Mouse (Mus musculus): ENCODE measurements at regions not wholly inside any gene's neighbourhood (a gene's known extent, or its start where the extent isn't known, plus 50 kb on each side); places are given as distances from the start of the nearest gene placed in this dataset.

- DNase-seq (ENCODE audit: low spot score), result no peak
Observed at GRCm38 (mm10) chr7:71873817-71874216, 432.6 kb downstream of the Mctp2 start.

DNA sequence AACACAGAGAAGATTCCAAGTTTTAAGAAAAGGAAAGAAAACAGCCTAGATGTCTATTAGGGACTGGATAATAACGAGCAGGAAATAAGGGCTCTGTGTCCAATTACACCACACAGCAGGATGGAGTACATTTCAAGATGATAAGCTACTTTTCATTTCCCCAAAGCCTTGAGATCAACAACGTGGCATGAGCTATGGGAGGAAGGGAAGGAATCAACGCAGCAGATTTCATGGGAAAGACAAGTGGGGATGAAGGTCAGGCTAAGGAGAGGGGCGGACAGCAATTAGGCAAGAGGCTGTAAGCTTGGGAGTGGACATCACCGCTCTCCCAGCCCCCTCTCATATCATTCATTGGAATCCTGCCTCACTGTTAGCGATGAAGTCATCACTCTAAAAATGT lies 433.5 kb downstream of the Mctp2 start:
- no peak for DNase-seq (ENCODE audit: low spot score)

GRCm38 (mm10) chr7:71867090-71867489 lies 439.3 kb downstream of the Mctp2 start:
- peak; percentile 63 for DNase-seq (ENCODE audit: low spot score)

DNA sequence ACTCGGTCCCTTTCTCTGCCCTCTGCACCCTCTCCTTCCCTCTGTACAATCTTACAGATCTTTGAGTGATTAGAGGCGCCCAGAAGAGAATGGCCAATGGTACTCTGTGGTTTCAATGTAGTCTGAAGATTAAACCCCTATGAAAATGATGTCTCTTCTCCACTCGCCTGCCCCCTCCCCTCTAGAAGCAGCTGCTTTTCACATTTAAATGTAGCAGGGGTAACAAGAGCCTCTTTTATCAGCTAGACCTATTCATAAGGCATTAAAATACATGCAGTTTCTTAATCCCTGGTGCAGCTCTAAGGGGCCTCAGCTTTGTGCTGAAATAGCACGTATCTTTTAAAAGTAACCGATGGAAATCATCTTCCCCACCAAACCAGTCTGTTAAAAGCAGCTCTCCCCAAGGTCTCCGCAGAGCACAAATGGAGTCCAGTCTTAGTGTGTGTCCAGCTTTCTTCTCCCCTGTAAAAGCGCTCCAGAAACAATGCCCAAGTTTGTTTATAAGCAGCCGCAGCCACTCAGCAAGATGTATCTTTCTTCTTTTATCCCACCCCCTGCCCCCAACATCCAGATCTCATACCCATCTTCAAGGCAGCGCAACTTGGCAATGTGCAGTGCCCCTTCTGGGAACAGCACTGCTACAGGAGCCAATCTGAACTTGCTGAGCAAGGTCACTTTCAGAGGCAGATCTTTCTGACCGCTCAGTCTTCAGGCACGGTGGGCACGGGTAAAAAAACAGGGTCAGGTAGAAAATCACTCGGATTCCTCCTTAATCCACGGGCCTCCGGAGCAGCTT lies 440.8 kb downstream of the Mctp2 start:
- no peak for DNase-seq (ENCODE audit: low spot score)

DNA sequence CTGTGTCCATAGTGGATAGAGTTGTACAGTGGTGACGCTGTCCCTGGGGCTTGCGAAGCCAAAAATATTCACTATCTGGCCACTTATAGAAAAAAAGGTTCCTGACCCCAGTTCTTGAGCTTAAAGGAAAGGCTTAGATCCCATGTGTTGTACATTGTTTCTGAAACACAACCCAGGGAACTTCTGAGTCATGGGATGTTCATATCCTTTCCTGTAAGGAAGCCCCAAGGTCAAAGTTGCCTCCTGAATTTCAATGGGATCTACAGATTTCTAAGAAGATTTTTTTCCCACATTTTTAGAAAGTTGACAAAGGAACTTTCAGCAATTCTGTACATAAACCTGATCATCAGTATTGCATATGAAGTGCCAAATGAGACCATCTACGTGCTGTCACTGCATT lies 453.5 kb downstream of the Mctp2 start:
- no peak for DNase-seq (ENCODE audit: low spot score)

- no peak for DNase-seq (ENCODE audit: low spot score)
Observed at GRCm38 (mm10) chr7:71849174-71849573, 457.2 kb downstream of the Mctp2 start.

- DNase-seq (ENCODE audit: low spot score), result no peak
Observed at GRCm38 (mm10) chr7:71837845-71838244, 468.6 kb downstream of the Mctp2 start.

DNA sequence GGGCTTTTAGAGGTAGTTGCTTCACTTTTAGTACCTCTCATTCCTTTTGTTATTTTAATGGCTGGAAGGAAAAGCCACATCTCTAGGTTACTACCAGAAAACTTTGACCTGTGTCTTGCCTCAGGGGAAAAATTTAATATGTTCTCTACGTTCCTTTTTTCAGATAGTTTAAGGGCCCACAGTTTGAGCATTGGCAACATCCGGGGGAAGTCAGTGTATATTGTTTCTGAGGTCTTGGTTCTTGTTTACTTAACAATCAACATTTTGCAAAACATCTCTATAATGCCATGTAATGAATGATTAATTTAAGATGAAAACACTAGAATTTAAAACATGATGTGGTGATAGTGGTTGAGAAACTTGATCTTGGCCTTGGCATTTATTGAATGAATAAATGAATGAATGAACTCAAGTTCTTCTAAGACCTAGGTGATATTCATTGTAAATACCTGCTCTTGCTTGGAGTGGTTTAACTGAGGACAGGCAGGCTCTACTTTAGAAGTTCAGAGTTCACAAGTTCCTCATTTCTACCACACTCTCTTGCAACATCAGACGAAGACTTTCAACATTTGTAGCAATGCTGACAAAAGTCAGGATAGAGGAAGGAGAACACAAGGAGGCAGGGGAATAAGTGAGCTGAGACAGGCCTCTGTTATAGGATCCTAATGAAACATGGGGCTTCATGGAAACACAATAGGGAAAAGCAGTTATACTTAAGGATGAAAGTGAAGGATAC lies 474.4 kb downstream of the Mctp2 start:
- no peak for DNase-seq (ENCODE audit: low spot score)

DNA sequence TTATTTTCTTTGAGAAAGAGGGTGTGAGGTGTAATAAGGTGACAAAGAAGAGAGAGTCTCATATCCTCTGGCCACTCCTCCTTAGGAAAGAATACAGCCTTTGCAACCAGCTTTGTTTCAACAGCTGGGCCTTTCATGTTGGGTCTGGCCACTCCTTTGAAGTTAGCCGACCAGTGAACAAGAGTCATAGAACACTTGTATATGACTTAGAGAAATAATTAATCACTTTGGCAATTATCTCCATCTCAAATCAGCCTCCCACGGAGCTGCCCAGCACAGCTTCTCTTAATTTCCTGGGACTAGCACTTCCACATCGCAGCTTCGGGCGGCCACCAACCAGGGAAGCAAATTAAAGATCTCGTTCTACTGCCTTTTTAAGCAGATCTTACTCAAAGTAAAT lies 476.8 kb downstream of the Mctp2 start:
- no peak for DNase-seq (ENCODE audit: low spot score)

DNA sequence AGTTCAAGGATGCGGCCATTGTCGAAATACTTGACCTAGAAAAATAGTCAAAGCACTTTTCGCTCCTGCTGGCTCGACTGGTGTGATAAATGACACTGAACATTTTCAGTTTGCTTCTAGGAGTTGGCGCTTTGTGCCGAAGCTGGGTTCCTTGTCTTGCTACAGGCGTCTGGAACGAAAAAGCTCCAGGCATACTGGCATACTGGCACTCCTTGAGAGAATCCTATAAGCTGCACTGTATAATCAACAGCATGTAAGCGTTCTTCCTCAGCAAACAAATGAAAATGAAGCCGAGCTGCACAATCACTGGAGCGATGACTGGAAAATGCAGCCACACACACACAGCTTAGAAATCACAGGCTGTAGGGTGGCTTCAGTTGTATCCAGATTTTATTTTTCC lies 464.9 kb upstream of the Gm10295 start:
- DNase-seq (ENCODE audit: low spot score), result no peak

DNA sequence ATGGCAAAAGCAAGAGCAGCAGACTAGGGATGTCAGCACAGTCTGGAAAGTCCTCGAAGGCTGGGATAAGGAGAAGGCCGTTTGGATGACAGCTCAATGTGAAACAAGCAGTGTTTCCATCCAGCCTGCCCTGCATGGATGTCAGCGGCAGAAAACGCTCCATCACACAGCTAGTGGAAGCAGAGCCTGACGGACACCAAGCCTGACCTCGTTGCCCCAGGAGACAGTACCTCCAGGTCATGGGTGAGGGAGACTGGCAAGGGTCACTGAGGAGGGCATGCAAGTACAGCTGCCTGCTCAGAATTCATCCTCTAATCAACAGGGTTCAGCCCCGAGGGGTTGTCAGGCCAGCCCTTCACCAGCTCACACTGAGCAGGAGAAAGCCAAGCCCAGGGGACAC lies 442.9 kb upstream of the Gm10295 start:
- no peak for DNase-seq (ENCODE audit: low spot score)

DNA sequence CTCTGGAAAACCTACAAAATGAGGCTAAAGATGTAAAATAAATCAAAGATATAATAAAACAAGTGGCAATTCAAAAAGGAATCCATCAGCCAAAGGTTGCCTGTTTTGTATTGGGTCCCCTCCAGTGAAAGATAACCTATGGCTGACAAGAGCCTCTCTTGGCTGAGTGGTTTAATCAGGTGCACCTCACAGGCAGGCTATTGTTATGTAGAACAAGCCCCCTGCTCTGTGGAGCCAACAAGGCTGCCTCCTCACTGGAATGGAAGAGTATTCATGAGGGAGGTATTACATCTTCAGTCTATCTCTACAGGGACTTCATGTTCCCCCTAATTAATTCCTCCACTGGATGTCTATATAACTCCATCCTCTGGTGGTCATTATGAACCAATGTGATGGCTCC lies 437.1 kb upstream of the Gm10295 start:
- no peak for DNase-seq (ENCODE audit: low spot score)

DNA sequence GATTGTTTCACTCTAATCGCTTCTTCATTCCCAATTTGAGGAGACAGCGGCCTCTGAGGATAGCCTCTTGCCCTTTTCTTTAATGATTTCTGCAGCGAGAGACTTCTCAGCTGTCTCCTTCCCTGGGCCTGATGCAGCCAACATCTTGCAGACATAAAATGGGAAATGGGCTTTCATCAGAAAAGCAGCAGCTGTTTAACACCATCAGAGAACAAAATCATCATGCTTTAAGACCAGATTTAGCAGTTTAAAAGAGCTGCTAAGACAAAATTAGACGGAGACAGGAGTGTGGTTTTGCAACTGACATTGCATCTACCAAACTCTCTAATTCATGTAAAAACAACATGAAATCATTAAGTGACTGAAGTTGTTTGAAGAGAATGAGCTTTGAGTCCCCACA lies 431.2 kb upstream of the Gm10295 start:
- no peak for DNase-seq (ENCODE audit: low spot score)

- DNase-seq (ENCODE audit: low spot score), result no peak
Observed at GRCm38 (mm10) chr7:71749886-71750285, 398.6 kb upstream of the Gm10295 start.

GRCm38 (mm10) chr7:71746118-71746897 lies 395.0 kb upstream of the Gm10295 start:
- DNase-seq (ENCODE audit: low spot score), result no peak

- DNase-seq (ENCODE audit: low spot score), result no peak
Observed at GRCm38 (mm10) chr7:71728509-71728908, 377.2 kb upstream of the Gm10295 start.

GRCm38 (mm10) chr7:71708209-71708608 lies 356.9 kb upstream of the Gm10295 start:
- no peak for DNase-seq (ENCODE audit: low spot score)

DNA sequence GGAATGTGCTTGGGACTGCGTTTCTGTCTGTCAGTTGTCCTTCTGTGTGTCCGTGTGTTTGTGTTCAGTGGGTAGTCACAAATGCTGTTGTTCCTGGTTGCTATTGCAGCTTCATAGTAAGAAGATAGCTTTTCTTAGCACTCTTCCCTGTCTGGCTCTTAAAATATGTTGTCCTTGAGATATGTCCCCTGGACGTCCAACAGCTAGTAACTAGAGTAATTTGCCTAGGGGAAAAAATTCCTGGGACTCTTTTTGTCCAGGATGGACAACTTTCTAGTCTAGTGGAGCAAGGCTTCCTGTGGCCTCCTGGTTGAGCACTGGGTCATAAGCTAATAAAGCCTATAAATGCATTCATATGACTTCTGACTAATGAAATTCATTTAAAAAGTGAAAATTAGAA lies 354.9 kb upstream of the Gm10295 start:
- no peak for DNase-seq (ENCODE audit: low spot score)

GRCm38 (mm10) chr7:71705426-71706050 lies 354.3 kb upstream of the Gm10295 start:
- peak; percentile 52 for DNase-seq (ENCODE audit: low spot score)

GRCm38 (mm10) chr7:71704661-71705240 lies 353.5 kb upstream of the Gm10295 start:
- no peak for DNase-seq (ENCODE audit: low spot score)

Data from testis, postnatal 10 days (tissue).